Mouse (Mus musculus) left cerebral cortex, postnatal 4 days (tissue): Measurements from ENCODE around the gene Pnpla6. TPM values are rescaled to one million over a fixed set of nuclear protein-coding genes. Genes with fewer than 3 reads are reported as not detected.
"Not testable (repeated sequence)": the region's sequence is repeated elsewhere in the genome, so short reads cannot be mapped to it uniquely, and the experiment has no call there.

Experiments
- DNase-seq: peaks from one replicate; pipeline ENCODE4 v3.0.0-alpha.2; 2022
- intact Hi-C: fragments of 180-260 bp; cut with DNase I; formaldehyde crosslinking; loops from one replicate; pipeline ENCODE4 v1.15.1; 2025
- total RNA-seq, 2 experiments: library from RNA; stranded (reverse); gene quantifications; 2 replicates each; pipeline ENCODE4 v1.2.3; 2021

The Pnpla6 gene
- total RNA-seq, 2 experiments from 2014 or later: 75.9 to 81.6 TPM

GRCm38 (mm10) chr8:3567641-3568371 lies 52.6 kb downstream of the Pnpla6 start, which contains the start of gene C330021F23Rik:
Gene C330021F23Rik, plus strand, starts transcription at chr8:3567990.
- DNase-seq: no peak
- intact Hi-C loops: loop anchor here (10.0 kb wide), 1 partner anchor 107 kb away; the partner anchor contains the start of genes Fcor and Trappc5

- DNase-seq: no peak
- intact Hi-C loops: loop anchor here (10.0 kb wide), 1 partner anchor 106 kb away; the partner anchor contains the start of genes Fcor and Trappc5
Measured at GRCm38 (mm10) chr8:3568378-3568777, 53.2 kb downstream of the Pnpla6 start.

GRCm38 (mm10) chr8:3569784-3570183 lies 54.6 kb downstream of the Pnpla6 start:
- DNase-seq: no peak
- intact Hi-C loops: loop anchor here (10.0 kb wide), 1 partner anchor 105 kb away; the partner anchor contains the start of genes Fcor and Trappc5

- intact Hi-C loops: no loop called here
- DNase-seq: no peak
Measured at GRCm38 (mm10) chr8:3574546-3574945, 59.4 kb downstream of the Pnpla6 start.

GRCm38 (mm10) chr8:3576211-3576960 lies 61.2 kb downstream of the Pnpla6 start:
- DNase-seq: no peak
- intact Hi-C loops: no loop called here

- intact Hi-C loops: no loop called here
- no peak for DNase-seq
Measured at GRCm38 (mm10) chr8:3579390-3580364, 64.5 kb downstream of the Pnpla6 start.

- intact Hi-C loops, DNase-seq: not testable (repeated sequence)
Measured at GRCm38 (mm10) chr8:3581961-3582360, 66.8 kb downstream of the Pnpla6 start.

- intact Hi-C loops: no loop called here
- no peak for DNase-seq
Measured at GRCm38 (mm10) chr8:3586452-3586851, 71.3 kb downstream of the Pnpla6 start.

- DNase-seq: no peak
- intact Hi-C loops: no loop called here
Measured at GRCm38 (mm10) chr8:3586993-3587390, 71.8 kb downstream of the Pnpla6 start, which contains the start of gene Camsap3. Gene Camsap3, plus strand, starts transcription at chr8:3587293.

GRCm38 (mm10) chr8:3587391-3588257 lies 72.4 kb downstream of the Pnpla6 start:
- intact Hi-C loops: no loop called here
- DNase-seq: peak; percentile 69

- intact Hi-C loops: no loop called here
- DNase-seq: no peak
Measured at GRCm38 (mm10) chr8:3588258-3588633, 73.1 kb downstream of the Pnpla6 start.

- intact Hi-C loops: no loop called here
- peak; percentile 52 for DNase-seq
Measured at GRCm38 (mm10) chr8:3593470-3593869, 78.3 kb downstream of the Pnpla6 start.

Other genes with a start within 250 kb of the Pnpla6 start
- 10 to 100 TPM; 59.8 to 61.2 TPM for gene Insr, start 235.8 kb upstream of the Pnpla6 start, total RNA-seq
- under 1 TPM in 1 of 2 experiments, not detected in 1; 0.30 TPM for gene A430078G23Rik, start 162.0 kb upstream of the Pnpla6 start, total RNA-seq
- 10 to 100 TPM; 37.1 to 38.9 TPM for gene Arhgef18, start 122.4 kb upstream of the Pnpla6 start, total RNA-seq
- under 1 TPM; 0.64 to 0.66 TPM for gene Pex11g, start 47.7 kb upstream of the Pnpla6 start, total RNA-seq
- gene Tex45, start 44.5 kb upstream of the Pnpla6 start, total RNA-seq: not detected
- gene Zfp358, start 22.2 kb upstream of the Pnpla6 start, total RNA-seq: 10 to 100 TPM; 43.3 TPM
- 10 to 100 TPM; 74.8 to 81.3 TPM for gene Mcoln1, start 14.9 kb upstream of the Pnpla6 start, total RNA-seq
- not detected for gene C330021F23Rik, start 52.6 kb downstream of the Pnpla6 start, total RNA-seq
- gene Camsap3, start 71.9 kb downstream of the Pnpla6 start, total RNA-seq: 100 to 1,000 TPM; 109 to 118 TPM
- gene Xab2, start 105.9 kb downstream of the Pnpla6 start, total RNA-seq: 10 to 100 TPM; 38.5 to 38.8 TPM
- 10 to 100 TPM; 60.0 to 63.3 TPM for gene Pet100, start 106.2 kb downstream of the Pnpla6 start, total RNA-seq
- 1 to 10 TPM in 1 of 2 experiments, not detected in 1; 1.0 TPM for gene Pcp2, start 110.2 kb downstream of the Pnpla6 start, total RNA-seq
- gene Stxbp2, start 115.6 kb downstream of the Pnpla6 start, total RNA-seq: 10 to 100 TPM; 73.8 to 78.1 TPM
- gene Retn, start 140.4 kb downstream of the Pnpla6 start, total RNA-seq: under 1 TPM; 0.76 to 0.91 TPM
- gene Mcemp1, start 150.4 kb downstream of the Pnpla6 start, total RNA-seq: under 1 TPM; 0.38 to 0.42 TPM
- gene Fcor, start 157.0 kb downstream of the Pnpla6 start, total RNA-seq: 10 to 100 TPM; 13.6 to 14.1 TPM
- gene Trappc5, start 160.9 kb downstream of the Pnpla6 start, total RNA-seq: 10 to 100 TPM; 34.4 to 37.0 TPM
- gene Fcer2a, start 178.8 kb downstream of the Pnpla6 start, total RNA-seq: not detected
- not detected for gene Clec4g, start 205.3 kb downstream of the Pnpla6 start, total RNA-seq
- not detected for gene Cd209a, start 233.6 kb downstream of the Pnpla6 start, total RNA-seq